Mouse (Mus musculus) limb, embryonic 15.5 days (tissue): ENCODE data around the gene Cfap74. TPM values are rescaled to one million over a fixed set of nuclear protein-coding genes. Genes with fewer than 3 reads are reported as not detected.
A peak's percentile ranks its signal among the peaks of the same experiment; 100 is the strongest.

ENCODE experiments used
- ATAC-seq: fragments of 200-750 bp; cut with Nextera tagmentation; 2 replicates; pipeline ENCODE4 v1.8.0; 2017; ENCODE audit warnings: low read depth, moderate TSS enrichment; ENCODE audit not compliant: insufficient number of reproducible peaks, low FRiP score, low TSS enrichment
- H3K27ac ChIP-seq: fragments of 300-500 bp; sonication (generic); 2 replicates; pipeline ENCODE4 v1.5.1; 2015; ENCODE audit warnings: moderate library complexity, mild to moderate bottlenecking, inconsistent platforms
- H3K27me3 ChIP-seq: fragments of 300-500 bp; sonication (generic); 2 replicates; pipeline ENCODE4 v1.6.1; 2015; ENCODE audit warnings: inconsistent platforms
- H3K36me3 ChIP-seq: fragments of 300-500 bp; sonication (generic); 2 replicates; pipeline ENCODE4 v1.6.1; 2015; ENCODE audit warnings: inconsistent platforms
- H3K4me1 ChIP-seq: fragments of 300-500 bp; sonication (generic); 2 replicates; pipeline ENCODE4 v1.6.1; 2015; ENCODE audit warnings: inconsistent platforms
- H3K4me2 ChIP-seq: fragments of 300-500 bp; sonication (generic); 2 replicates; pipeline ENCODE4 v1.6.1; 2015; ENCODE audit warnings: mild to moderate bottlenecking, inconsistent platforms
- H3K4me3 ChIP-seq: fragments of 300-500 bp; sonication (generic); 2 replicates; pipeline ENCODE4 v1.5.1; 2015; ENCODE audit warnings: mild to moderate bottlenecking, inconsistent platforms
- H3K9ac ChIP-seq: fragments of 300-500 bp; sonication (generic); 2 replicates; pipeline ENCODE4 v1.6.1; 2015; ENCODE audit warnings: inconsistent platforms
- H3K9me3 ChIP-seq: fragments of 300-500 bp; sonication (generic); 2 replicates; pipeline ENCODE4 v1.6.1; 2016; ENCODE audit warnings: inconsistent platforms
- WGBS: fragments of 180-500 bp; shearing (Covaris S2); methylation state at CpG from one replicate; pipeline ENCODE4 v1.1.7; 2015; 5-methylcytosine and 5-hydroxymethylcytosine counted together
- polyA plus RNA-seq: library from polyadenylated mRNA; unstranded; fragments of >200 nt; fragmentation: Nextera tagmentation; extraction: Ambion mirVana; gene quantifications from 2 replicates; pipeline ENCODE4 v1.2.1, GENCODE M21; 2015

Gene Cfap74
- polyA plus RNA-seq, 1 experiment from 2014 or later: 4.9 TPM

GRCm38 (mm10) chr4:155381974-155382373 is 27.0 kb upstream of the Cfap74 start:
- H3K9ac ChIP-seq: no peak overlapping the region
- no peaks in the 10 kb centered on the region for H3K4me1 ChIP-seq
- H3K4me3 ChIP-seq: no peak overlapping the region
- peaks cover 20% of the 10 kb centered on the region for H3K27me3 ChIP-seq
- no peaks in the 10 kb centered on the region for H3K36me3 ChIP-seq
- no peak overlapping the region for H3K27ac ChIP-seq
- H3K4me2 ChIP-seq: no peak overlapping the region
- WGBS: 37% methylated on average over 7 of the region's 7 CpGs
- ATAC-seq: no peak
- H3K9me3 ChIP-seq: no peaks in the 10 kb centered on the region

DNA sequence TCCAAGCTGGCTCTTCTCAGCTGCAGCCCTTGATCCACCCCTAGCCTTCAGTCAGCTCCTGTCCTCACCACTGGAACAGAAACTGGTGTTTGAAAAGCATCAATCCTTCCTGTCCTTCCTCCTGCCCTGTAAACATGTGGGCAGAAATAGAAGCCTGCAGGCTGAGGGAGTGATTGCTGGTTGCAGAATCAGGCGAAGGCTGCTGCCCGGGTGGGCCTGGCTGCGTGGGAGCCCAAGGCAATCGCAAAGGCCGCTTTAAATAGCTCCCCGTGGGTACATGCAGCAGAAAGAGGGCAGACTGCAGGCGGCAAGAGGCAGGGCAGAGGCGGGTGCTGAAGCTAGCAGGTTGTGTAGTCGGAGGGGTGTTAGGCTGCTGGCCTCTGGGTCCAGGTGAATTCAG is 26.2 kb upstream of the Cfap74 start:
- H3K4me2 ChIP-seq: no peak overlapping the region
- no peak overlapping the region for H3K27ac ChIP-seq
- H3K27me3 ChIP-seq: peaks cover 19% of the 10 kb centered on the region; the same call in 1 of the 2 replicates
- H3K9me3 ChIP-seq: no peaks in the 10 kb centered on the region
- H3K9ac ChIP-seq: no peak overlapping the region
- 20% methylated on average over 9 of the region's 9 CpGs for WGBS
- H3K36me3 ChIP-seq: no peaks in the 10 kb centered on the region
- H3K4me1 ChIP-seq: no peaks in the 10 kb centered on the region
- no peak for ATAC-seq
- no peak overlapping the region for H3K4me3 ChIP-seq

GRCm38 (mm10) chr4:155383326-155383725 is 25.7 kb upstream of the Cfap74 start:
- H3K36me3 ChIP-seq: no peaks in the 10 kb centered on the region
- H3K27ac ChIP-seq: no peak overlapping the region
- no peak overlapping the region for H3K4me2 ChIP-seq
- no peaks in the 10 kb centered on the region for H3K4me1 ChIP-seq
- no peak overlapping the region for H3K9ac ChIP-seq
- H3K9me3 ChIP-seq: no peaks in the 10 kb centered on the region
- ATAC-seq: no peak
- H3K27me3 ChIP-seq: peaks cover 13% of the 10 kb centered on the region; the same call in 1 of the 2 replicates
- 73% methylated on average over 4 of the region's 4 CpGs for WGBS
- no peak overlapping the region for H3K4me3 ChIP-seq

GRCm38 (mm10) chr4:155387166-155387565 is 21.8 kb upstream of the Cfap74 start:
- Histone ChIP-seq H3K9me3 (no peaks in the 10 kb centered on the region), H3K4me2 (no peak overlapping the region), H3K9ac (no peak overlapping the region), H3K4me3 (no peak overlapping the region), H3K36me3 (no peaks in the 10 kb centered on the region), H3K27ac (no peak overlapping the region), H3K4me1 (no peaks in the 10 kb centered on the region), H3K27me3 (peaks cover 7% of the 10 kb centered on the region; the same call in 1 of the 2 replicates)
- 84% methylated on average over 8 of the region's 8 CpGs for WGBS
- ATAC-seq: no peak

- Histone ChIP-seq H3K4me2 (no peak overlapping the region), H3K36me3 (no peaks in the 10 kb centered on the region), H3K27ac (no peak overlapping the region), H3K9ac (no peak overlapping the region), H3K9me3 (no peaks in the 10 kb centered on the region), H3K4me3 (no peak overlapping the region), H3K27me3 (peaks cover 45% of the 10 kb centered on the region), H3K4me1 (peaks cover 9% of the 10 kb centered on the region)
- 88% methylated on average over 5 of the region's 5 CpGs for WGBS
- ATAC-seq: no peak
Observed at GRCm38 (mm10) chr4:155395471-155395870, 13.5 kb upstream of the Cfap74 start.

DNA sequence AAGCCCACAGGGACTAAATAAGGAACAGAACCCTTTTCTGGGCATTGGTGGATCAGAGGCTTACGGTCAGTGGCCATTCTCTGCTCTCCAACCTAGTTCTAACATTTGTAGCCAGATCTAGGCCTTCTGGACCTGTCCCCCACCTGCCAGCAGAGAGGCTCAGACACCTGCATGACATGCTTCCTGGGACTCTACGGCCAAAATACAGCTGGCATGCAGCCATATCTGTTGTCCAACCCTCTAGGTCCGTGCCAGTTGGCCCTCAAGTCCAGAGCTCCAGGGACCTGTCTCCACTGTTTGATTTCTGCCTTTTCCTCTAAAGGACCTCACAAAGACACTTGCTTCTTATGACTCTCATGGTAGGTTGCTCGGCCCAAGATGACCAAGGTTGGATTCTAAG is 12.2 kb upstream of the Cfap74 start:
- no peaks in the 10 kb centered on the region for H3K36me3 ChIP-seq
- 87% methylated on average over 4 of the region's 4 CpGs for WGBS
- no peak overlapping the region for H3K4me3 ChIP-seq
- no peak overlapping the region for H3K9ac ChIP-seq
- no peak for ATAC-seq
- H3K27ac ChIP-seq: no peak overlapping the region
- H3K4me2 ChIP-seq: no peak overlapping the region
- H3K9me3 ChIP-seq: no peaks in the 10 kb centered on the region
- peaks cover 9% of the 10 kb centered on the region for H3K4me1 ChIP-seq
- H3K27me3 ChIP-seq: peaks cover 52% of the 10 kb centered on the region

- H3K9ac ChIP-seq: no peak within 1 kb of the TSS
- H3K27me3 ChIP-seq: peaks cover 52% of the 10 kb centered on the region
- peak within 1 kb of the TSS; percentile 38 for H3K4me3 ChIP-seq
- H3K4me2 ChIP-seq: peak within 1 kb of the TSS; percentile 90
- no peak within 1 kb of the TSS for H3K27ac ChIP-seq
- peaks cover 9% of the 10 kb centered on the region for H3K4me1 ChIP-seq
- no peaks in the 10 kb centered on the region for H3K36me3 ChIP-seq
- under 1% methylated on average over 55 of the region's 57 CpGs for WGBS
- no peak for ATAC-seq
- no peaks in the 10 kb centered on the region for H3K9me3 ChIP-seq
Observed at GRCm38 (mm10) chr4:155397511-155398221, 11.3 kb upstream of the Cfap74 start, which contains the start of gene Gabrd. Gene Gabrd (minus strand): TSS chr4:155398112.

DNA sequence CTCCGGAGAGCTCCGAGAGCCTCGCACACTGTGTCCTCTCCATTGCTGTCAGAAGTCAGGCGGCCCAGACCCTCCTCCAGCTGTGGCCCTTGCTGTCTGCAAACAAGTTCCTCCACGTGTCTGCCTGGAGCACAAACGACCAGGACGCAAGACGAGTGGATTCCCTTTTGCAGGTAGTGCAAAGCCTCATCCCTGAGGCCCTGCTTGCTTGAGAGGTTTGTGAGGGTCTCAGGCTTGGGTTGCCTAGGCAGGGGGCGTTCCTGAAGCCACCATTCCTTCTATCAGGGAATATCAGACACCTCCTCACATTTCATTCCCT is 10.8 kb upstream of the Cfap74 start:
- H3K4me2 ChIP-seq: peak overlapping the region; percentile 90
- peaks cover 52% of the 10 kb centered on the region for H3K27me3 ChIP-seq
- no peaks in the 10 kb centered on the region for H3K9me3 ChIP-seq
- no peak overlapping the region for H3K27ac ChIP-seq
- H3K4me3 ChIP-seq: peak overlapping the region; percentile 38
- H3K4me1 ChIP-seq: peaks cover 9% of the 10 kb centered on the region
- WGBS: 4% methylated on average over 9 of the region's 9 CpGs
- H3K36me3 ChIP-seq: no peaks in the 10 kb centered on the region
- H3K9ac ChIP-seq: no peak overlapping the region
- ATAC-seq: no peak

DNA sequence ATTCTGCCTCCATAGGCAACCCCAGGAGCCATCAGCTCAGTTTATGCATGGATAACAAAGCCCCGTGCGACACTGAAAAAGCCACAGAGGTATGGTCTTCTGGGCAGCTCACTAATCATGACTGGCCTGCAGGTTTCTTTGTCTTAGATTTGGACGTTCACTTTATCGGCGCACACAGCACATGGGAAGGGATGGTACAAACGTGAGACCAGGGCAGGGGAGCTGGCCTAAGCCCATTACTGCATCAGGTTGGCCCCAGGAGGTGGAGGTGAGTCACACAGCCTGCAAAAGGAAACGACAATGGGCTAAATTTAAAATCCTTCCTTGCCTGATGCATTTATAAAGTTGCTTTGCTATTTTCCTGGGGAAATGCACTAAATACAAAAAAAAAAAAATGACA is 7.9 kb upstream of the Cfap74 start:
- Histone ChIP-seq H3K4me2 (no peak overlapping the region), H3K9me3 (no peaks in the 10 kb centered on the region), H3K9ac (no peak overlapping the region), H3K27ac (no peak overlapping the region), H3K36me3 (no peaks in the 10 kb centered on the region), H3K4me3 (no peak overlapping the region), H3K27me3 (peaks cover 39% of the 10 kb centered on the region), H3K4me1 (peaks cover 9% of the 10 kb centered on the region)
- 69% methylated on average over 7 of the region's 7 CpGs for WGBS
- no peak for ATAC-seq

- WGBS: 54% methylated on average over 1 of the region's 1 CpGs
- H3K4me2 ChIP-seq: no peak overlapping the region
- no peak overlapping the region for H3K27ac ChIP-seq
- H3K4me3 ChIP-seq: no peak overlapping the region
- no peaks in the 10 kb centered on the region for H3K9me3 ChIP-seq
- no peaks in the 10 kb centered on the region for H3K36me3 ChIP-seq
- H3K9ac ChIP-seq: no peak overlapping the region
- no peak for ATAC-seq
- H3K4me1 ChIP-seq: peaks cover 7% of the 10 kb centered on the region
- peaks cover 25% of the 10 kb centered on the region for H3K27me3 ChIP-seq
Observed at GRCm38 (mm10) chr4:155402489-155402888, 6.5 kb upstream of the Cfap74 start.

GRCm38 (mm10) chr4:155408695-155409057 is 314 bp upstream of the Cfap74 start:
- Histone ChIP-seq H3K9ac (0 out of 2 replicates have a peak overlapping the region, but pooled peaks have one; percentile 20), H3K4me3 (peak overlapping the region; percentile 55), H3K9me3 (no peaks in the 10 kb centered on the region), H3K27me3 (no peaks in the 10 kb centered on the region), H3K4me2 (peak overlapping the region; percentile 84), H3K36me3 (no peaks in the 10 kb centered on the region), H3K27ac (no peak overlapping the region), H3K4me1 (peaks cover 11% of the 10 kb centered on the region)
- 2% methylated on average over 8 of the region's 8 CpGs for WGBS
- peak; percentile 55; the same call in 1 of the 2 replicates for ATAC-seq

DNA sequence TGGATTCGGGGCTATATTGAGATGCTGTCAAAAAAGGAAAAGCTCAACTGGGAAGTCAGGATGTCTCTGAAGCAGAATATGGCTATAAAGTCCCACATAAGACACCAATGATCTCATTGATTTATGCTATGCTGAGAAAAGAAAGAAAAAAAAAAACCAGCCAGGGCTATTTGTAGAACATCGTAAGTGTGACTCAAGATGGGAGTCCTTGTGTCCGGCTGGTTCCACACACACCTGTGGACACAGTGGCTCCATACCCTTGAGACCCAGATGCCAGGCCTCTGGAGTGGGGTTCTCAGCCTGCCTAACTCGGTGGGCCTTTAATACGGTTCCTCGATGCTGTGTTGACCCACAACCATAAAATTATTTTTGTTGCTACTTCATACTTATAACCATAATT is 3.1 kb downstream of the Cfap74 start:
- Histone ChIP-seq H3K4me1 (peaks cover 11% of the 10 kb centered on the region), H3K27ac (no peak overlapping the region), H3K36me3 (no peaks in the 10 kb centered on the region), H3K4me3 (no peak overlapping the region), H3K9ac (no peak overlapping the region), H3K9me3 (no peaks in the 10 kb centered on the region), H3K4me2 (no peak overlapping the region), H3K27me3 (no peaks in the 10 kb centered on the region)
- WGBS: 87% methylated on average over 6 of the region's 6 CpGs
- ATAC-seq: no peak
